Mouse (Mus musculus): ENCODE measurements around the gene Sipa1l3. TPM values are rescaled to one million over a fixed set of nuclear protein-coding genes. Genes with fewer than 3 reads are reported as not detected.
A peak's percentile ranks its signal among the peaks of the same experiment; 100 is the strongest.

The Sipa1l3 gene
- polyA plus RNA-seq, 1 experiment: 30.3 TPM

- 35% methylated on average over 13 of the region's 13 CpGs for WGBS
- H3K4me3 ChIP-seq (ENCODE audit: extremely low read depth, insufficient read depth, insufficient read length): no peak overlapping the region
- no peak for TF ChIP-seq POLR2A (IDR thresholded peaks at IDR 0.05; ENCODE audit: low read depth, low read length)
Observed at GRCm38 (mm10) chr7:29314844-29315628, 203.4 kb downstream of the Sipa1l3 start.

GRCm38 (mm10) chr7:29313572-29314261, 204.7 kb downstream of the Sipa1l3 start:
- WGBS: 41% methylated on average over 9 of the region's 9 CpGs
- no peak for TF ChIP-seq POLR2A (IDR thresholded peaks at IDR 0.05; ENCODE audit: low read depth, low read length)
- no peak for TF ChIP-seq CTCF (IDR thresholded peaks at IDR 0.05; ENCODE audit: extremely low read depth, insufficient read depth, insufficient read length, insufficient replicate concordance)
- no peak for DNase-seq (ENCODE audit: low read depth in 1 of 2, low spot score in 2 of 2)
- H3K27me3 ChIP-seq (ENCODE audit: control insufficient read depth, insufficient read depth, low read length): peaks cover 2% of the 10 kb centered on the region; the same call in 1 of the 2 replicates
- H3K4me1 ChIP-seq (ENCODE audit: control insufficient read depth, insufficient read depth, insufficient read length): peaks cover 5% of the 10 kb centered on the region
- H3K4me3 ChIP-seq (ENCODE audit: extremely low read depth, insufficient read depth, insufficient read length): no peak overlapping the region
- no peak overlapping the region for H3K27ac ChIP-seq (ENCODE audit: insufficient read depth, low read length)
- H3K36me3 ChIP-seq (ENCODE audit: control insufficient read depth, insufficient read depth, low read length): no peaks in the 10 kb centered on the region

More at GRCm38 (mm10) chr7:29314844-29315628, 203.4 kb downstream of the Sipa1l3 start:
- Histone ChIP-seq H3K36me3 (ENCODE audit: control insufficient read depth, insufficient read depth, low read length) (no peaks in the 10 kb centered on the region), H3K4me1 (ENCODE audit: control insufficient read depth, insufficient read depth, insufficient read length) (peaks cover 2% of the 10 kb centered on the region; the same call in 1 of the 2 replicates), H3K27me3 (ENCODE audit: control insufficient read depth, insufficient read depth, low read length) (no peaks in the 10 kb centered on the region), H3K27ac (ENCODE audit: insufficient read depth, low read length) (no peak overlapping the region)
- no peak for DNase-seq (ENCODE audit: low read depth in 1 of 2, low spot score in 2 of 2)

GRCm38 (mm10) chr7:29313051-29313450, 205.4 kb downstream of the Sipa1l3 start:
- peaks cover 5% of the 10 kb centered on the region for H3K4me1 ChIP-seq (ENCODE audit: control insufficient read depth, insufficient read depth, insufficient read length)
- whole genome bisulfite sequencing: 45% methylated on average over 9 of the region's 9 CpGs
- H3K27me3 ChIP-seq (ENCODE audit: control insufficient read depth, insufficient read depth, low read length): peaks cover 3% of the 10 kb centered on the region; the same call in 1 of the 2 replicates
- no peak overlapping the region for H3K27ac ChIP-seq (ENCODE audit: insufficient read depth, low read length)
- no peak overlapping the region for H3K4me3 ChIP-seq (ENCODE audit: extremely low read depth, insufficient read depth, insufficient read length)
- TF ChIP-seq CTCF (IDR thresholded peaks at IDR 0.05; ENCODE audit: extremely low read depth, insufficient read depth, insufficient read length, insufficient replicate concordance) (no peak), POLR2A (IDR thresholded peaks at IDR 0.05; ENCODE audit: low read depth, low read length) (no peak)
- H3K36me3 ChIP-seq (ENCODE audit: control insufficient read depth, insufficient read depth, low read length): no peaks in the 10 kb centered on the region
- no peak for DNase-seq (ENCODE audit: low read depth in 1 of 2, low spot score in 2 of 2)

GRCm38 (mm10) chr7:29309749-29310148, 208.7 kb downstream of the Sipa1l3 start:
- WGBS: 5% methylated on average over 5 of the region's 5 CpGs
- H3K4me3 ChIP-seq (ENCODE audit: extremely low read depth, insufficient read depth, insufficient read length): no peak overlapping the region

GRCm38 (mm10) chr7:29309221-29309721, 209.2 kb downstream of the Sipa1l3 start:
- DNase-seq (ENCODE audit: low read depth in 1 of 2, low spot score in 2 of 2): no peak
- H3K27ac ChIP-seq (ENCODE audit: insufficient read depth, low read length): no peak overlapping the region
- 2% methylated on average over 36 of the region's 36 CpGs for WGBS
- TF ChIP-seq CTCF (IDR thresholded peaks at IDR 0.05; ENCODE audit: extremely low read depth, insufficient read depth, insufficient read length, insufficient replicate concordance): no peak
- no peak for TF ChIP-seq POLR2A (IDR thresholded peaks at IDR 0.05; ENCODE audit: low read depth, low read length)
- H3K36me3 ChIP-seq (ENCODE audit: control insufficient read depth, insufficient read depth, low read length): no peaks in the 10 kb centered on the region
- peak overlapping the region; percentile 25; the same call in 1 of the 2 replicates for H3K4me3 ChIP-seq (ENCODE audit: extremely low read depth, insufficient read depth, insufficient read length)
- H3K4me1 ChIP-seq (ENCODE audit: control insufficient read depth, insufficient read depth, insufficient read length): peaks cover 10% of the 10 kb centered on the region
- H3K27me3 ChIP-seq (ENCODE audit: control insufficient read depth, insufficient read depth, low read length): peaks cover 15% of the 10 kb centered on the region

More at GRCm38 (mm10) chr7:29309749-29310148, 208.7 kb downstream of the Sipa1l3 start:
- H3K27me3 ChIP-seq (ENCODE audit: control insufficient read depth, insufficient read depth, low read length): peaks cover 11% of the 10 kb centered on the region
- DNase-seq (ENCODE audit: low read depth in 1 of 2, low spot score in 2 of 2): no peak
- H3K36me3 ChIP-seq (ENCODE audit: control insufficient read depth, insufficient read depth, low read length): no peaks in the 10 kb centered on the region
- TF ChIP-seq CTCF (IDR thresholded peaks at IDR 0.05; ENCODE audit: extremely low read depth, insufficient read depth, insufficient read length, insufficient replicate concordance) (no peak), POLR2A (IDR thresholded peaks at IDR 0.05; ENCODE audit: low read depth, low read length) (no peak)
- no peak overlapping the region for H3K27ac ChIP-seq (ENCODE audit: insufficient read depth, low read length)
- peaks cover 10% of the 10 kb centered on the region for H3K4me1 ChIP-seq (ENCODE audit: control insufficient read depth, insufficient read depth, insufficient read length)

- TF ChIP-seq POLR2A (IDR thresholded peaks at IDR 0.05; ENCODE audit: low read depth, low read length): no peak
- TF ChIP-seq CTCF (IDR thresholded peaks at IDR 0.05; ENCODE audit: extremely low read depth, insufficient read depth, insufficient read length, insufficient replicate concordance): no peak
- peak overlapping the region; percentile 40 for H3K4me3 ChIP-seq (ENCODE audit: extremely low read depth, insufficient read depth, insufficient read length)
- H3K27me3 ChIP-seq (ENCODE audit: control insufficient read depth, insufficient read depth, low read length): peaks cover 24% of the 10 kb centered on the region
- H3K36me3 ChIP-seq (ENCODE audit: control insufficient read depth, insufficient read depth, low read length): no peaks in the 10 kb centered on the region
- WGBS: 1% methylated on average over 41 of the region's 42 CpGs
- no peak overlapping the region for H3K27ac ChIP-seq (ENCODE audit: insufficient read depth, low read length)
- peaks cover 10% of the 10 kb centered on the region for H3K4me1 ChIP-seq (ENCODE audit: control insufficient read depth, insufficient read depth, insufficient read length)
- peak in 1 of 2 experiments; percentile 65 for DNase-seq (ENCODE audit: low read depth in 1 of 2, low spot score in 2 of 2)
Observed at GRCm38 (mm10) chr7:29307350-29308104, 210.9 kb downstream of the Sipa1l3 start.

Data from spleen, adult 2 months (tissue).